Mouse (Mus musculus): ENCODE data around the gene B4galt3. TPM values are rescaled to one million over a fixed set of nuclear protein-coding genes. Genes with fewer than 3 reads are reported as not detected.

The B4galt3 gene
- polyA plus RNA-seq, 1 experiment = 70.3 TPM

DNA sequence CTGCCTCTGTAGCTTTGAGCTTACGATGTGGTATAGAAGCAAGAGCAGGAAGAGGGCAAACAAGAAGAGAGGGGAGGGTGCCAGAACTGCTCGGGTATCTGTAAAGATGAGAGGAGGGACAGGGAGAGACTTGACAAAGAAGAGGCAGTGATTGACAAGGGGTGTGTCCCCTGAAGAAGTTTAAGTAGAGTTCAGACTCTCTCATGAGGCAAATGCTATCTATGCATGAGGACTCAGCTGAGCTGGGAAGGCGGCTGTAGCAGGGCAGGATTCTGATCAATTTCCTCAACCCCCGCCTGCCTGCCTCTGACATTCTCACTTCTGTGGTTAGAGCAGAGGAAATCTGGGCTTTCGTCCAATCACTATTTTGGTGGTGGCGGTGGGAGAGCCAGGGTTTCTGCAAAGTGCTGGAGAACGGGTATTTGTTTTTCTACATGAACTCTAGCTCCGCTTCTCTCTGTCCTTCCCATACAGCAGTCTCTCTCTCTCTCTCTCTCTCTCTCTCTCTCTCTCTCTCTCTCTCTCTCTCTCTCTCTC is 7.5 kb upstream of the B4galt3 start:
- 3% methylated on average over 8 of the region's 8 CpGs for WGBS
- no peak for DNase-seq (ENCODE audit: low read depth, low spot score)

DNA sequence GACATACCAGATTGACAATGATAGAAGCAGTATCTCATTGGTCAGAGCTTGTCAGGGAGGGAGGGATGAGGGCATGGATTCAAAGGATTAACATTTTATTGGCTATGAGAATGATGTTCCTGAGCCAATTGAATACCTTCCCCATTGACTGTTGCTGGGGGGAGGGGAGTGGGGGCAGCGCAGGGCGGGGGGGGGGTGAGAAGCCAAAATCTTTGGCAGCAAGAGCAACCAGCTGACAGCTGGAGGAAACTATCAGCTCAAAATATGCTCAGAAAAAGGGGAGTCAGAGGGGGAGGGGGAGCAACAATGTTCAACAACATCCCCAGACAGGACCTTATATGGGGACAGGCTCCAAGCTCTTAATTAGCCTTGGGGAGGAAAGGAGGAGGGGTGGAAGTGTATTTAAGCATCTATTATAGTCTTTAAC is 6.9 kb upstream of the B4galt3 start:
- WGBS = 0% methylated on average over 1 of the region's 2 CpGs
- no peak for DNase-seq (ENCODE audit: low read depth, low spot score)

GRCm38 (mm10) chr1:171263666-171264461 is 6.3 kb upstream of the B4galt3 start:
- DNase-seq (ENCODE audit: low read depth, low spot score) = no peak
- WGBS = 60% methylated on average over 3 of the region's 3 CpGs

- 44% methylated on average over 4 of the region's 4 CpGs for WGBS
- DNase-seq (ENCODE audit: low read depth, low spot score) = no peak
Observed at GRCm38 (mm10) chr1:171265971-171266744, 4.0 kb upstream of the B4galt3 start.

DNA sequence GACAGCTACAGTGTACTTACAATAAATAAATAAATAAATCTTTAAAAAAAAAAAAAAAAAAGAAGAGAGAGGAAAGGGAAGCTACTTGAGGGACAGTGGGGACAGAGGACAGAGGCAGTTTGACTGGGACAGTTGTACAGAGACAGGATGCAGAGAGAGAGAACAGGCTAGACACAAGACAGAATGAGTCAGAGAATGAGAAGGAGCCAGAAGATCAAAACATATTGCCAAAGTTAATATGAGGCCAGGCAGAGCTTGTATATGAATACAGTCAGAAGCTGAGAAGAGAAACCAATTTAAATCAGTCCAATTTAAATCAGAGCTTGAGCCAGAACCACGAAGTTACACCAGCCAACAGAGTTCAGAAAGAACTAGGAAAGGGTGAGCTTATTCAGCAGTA is 1.8 kb upstream of the B4galt3 start:
- WGBS = 59% methylated on average over 1 of the region's 1 CpGs
- no peak for DNase-seq (ENCODE audit: low read depth, low spot score)

GRCm38 (mm10) chr1:171270573-171270900 is 409 bp downstream of the B4galt3 start:
- WGBS = under 1% methylated on average over 19 of the region's 19 CpGs
- no peak for DNase-seq (ENCODE audit: low read depth, low spot score)

DNA sequence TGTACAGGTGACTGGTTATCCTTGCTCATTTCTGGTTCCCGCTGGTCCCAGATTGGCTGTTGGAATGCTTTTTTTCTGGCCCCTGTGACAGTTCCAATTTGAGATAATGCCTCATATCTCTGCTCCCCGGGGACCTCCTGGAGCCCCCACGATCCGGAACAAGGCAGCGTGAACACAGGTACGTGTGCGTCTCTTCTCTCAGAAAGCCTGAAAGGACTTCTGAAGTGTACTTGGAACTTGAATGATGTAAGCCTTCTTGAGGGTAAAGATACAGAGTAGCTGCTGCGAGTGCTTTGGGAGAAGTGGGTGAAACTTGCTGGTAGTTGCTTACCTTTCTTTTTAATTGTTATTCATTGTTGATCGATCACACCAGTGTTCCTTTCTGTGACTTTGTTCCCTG is 1.1 kb downstream of the B4galt3 start:
- no peak for DNase-seq (ENCODE audit: low read depth, low spot score)
- WGBS = 24% methylated on average over 9 of the region's 9 CpGs

- DNase-seq (ENCODE audit: low read depth, low spot score) = no peak
- 61% methylated on average over 10 of the region's 10 CpGs for WGBS
Observed at GRCm38 (mm10) chr1:171271622-171272021, 1.5 kb downstream of the B4galt3 start.

GRCm38 (mm10) chr1:171272086-171272485 is 2.0 kb downstream of the B4galt3 start:
- DNase-seq (ENCODE audit: low read depth, low spot score) = no peak
- WGBS = 79% methylated on average over 3 of the region's 3 CpGs

DNA sequence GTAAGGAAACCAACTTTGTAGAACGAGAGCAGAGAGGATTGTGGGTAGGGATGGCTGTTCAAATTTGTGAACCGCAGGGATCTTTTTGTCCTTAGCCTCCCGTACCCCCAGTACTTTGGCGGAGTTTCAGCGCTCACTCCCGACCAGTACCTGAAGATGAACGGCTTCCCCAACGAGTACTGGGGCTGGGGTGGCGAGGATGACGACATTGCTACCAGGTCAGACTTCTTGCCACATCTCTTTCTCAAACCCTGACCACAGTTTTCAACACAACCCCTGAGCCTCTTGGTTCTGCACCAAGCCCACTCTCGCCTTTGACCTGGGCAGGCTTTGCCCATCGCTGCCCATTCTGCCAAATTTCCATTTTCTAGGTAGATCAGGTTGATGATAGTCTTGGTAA is 4.0 kb downstream of the B4galt3 start:
- 90% methylated on average over 12 of the region's 12 CpGs for WGBS

DNA sequence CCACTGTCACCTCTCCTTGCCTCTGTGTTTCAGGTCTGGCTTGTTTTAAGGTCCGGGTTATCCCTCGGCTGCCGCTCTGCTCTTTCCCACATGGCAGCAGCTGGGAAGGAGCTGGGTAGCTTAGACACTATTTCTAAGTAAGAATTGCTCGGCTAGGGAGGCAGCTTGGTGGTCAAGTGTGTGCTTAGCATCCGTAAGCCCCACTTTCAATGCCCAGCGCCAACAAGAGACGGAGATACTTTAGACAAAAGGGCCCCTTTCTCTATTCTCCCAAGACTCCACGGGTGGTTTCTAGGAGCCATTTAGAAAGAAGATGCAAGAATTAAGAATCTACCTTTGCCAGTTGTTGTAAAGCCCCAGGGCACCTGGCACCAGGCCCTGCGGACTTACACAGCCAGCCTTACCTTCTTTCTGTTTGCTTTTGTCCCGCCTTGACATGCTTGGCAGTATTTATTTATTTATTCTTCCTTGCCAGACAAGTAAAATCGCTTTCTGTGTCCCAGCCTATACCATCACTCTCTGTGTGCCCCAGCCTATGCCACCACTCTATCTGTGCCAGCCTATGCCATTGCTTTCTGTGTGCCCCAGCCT is 5.1 kb downstream of the B4galt3 start:
- 59% methylated on average over 11 of the region's 11 CpGs for WGBS
- DNase-seq (ENCODE audit: low read depth, low spot score) = no peak

More for the DNA sequence above, 4.0 kb downstream of the B4galt3 start:
- no peak for DNase-seq (ENCODE audit: low read depth, low spot score)

DNA sequence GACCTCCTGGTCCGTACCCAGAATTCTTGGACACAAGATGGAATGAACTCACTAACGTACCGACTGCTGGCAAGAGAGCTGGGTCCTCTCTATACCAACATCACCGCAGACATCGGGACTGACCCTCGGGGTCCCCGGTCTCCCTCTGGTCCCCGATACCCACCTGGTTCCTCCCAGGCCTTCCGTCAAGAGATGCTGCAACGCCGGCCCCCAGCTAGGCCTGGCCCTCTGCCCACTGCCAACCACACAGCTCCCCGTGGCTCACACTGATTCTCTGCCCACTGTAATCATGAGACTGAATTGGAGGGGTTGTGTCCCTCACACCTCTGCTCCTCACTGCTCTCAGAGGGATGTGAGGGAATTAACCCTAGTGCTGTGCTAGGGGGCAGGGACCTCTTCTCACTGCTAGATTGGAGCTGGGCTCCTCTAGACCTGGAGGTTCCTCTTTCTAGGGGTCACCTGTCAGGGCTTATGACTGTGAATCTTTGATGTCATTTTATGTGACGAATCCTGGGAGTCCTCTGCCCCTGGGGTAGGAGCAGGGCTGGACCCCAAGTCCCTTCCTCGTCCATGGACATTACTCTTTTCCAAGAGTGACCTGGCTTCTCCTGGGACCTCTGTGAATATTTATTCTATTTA is 6.1 kb downstream of the B4galt3 start:
- DNase-seq (ENCODE audit: low read depth, low spot score) = no peak
- 88% methylated on average over 14 of the region's 14 CpGs for WGBS

DNA sequence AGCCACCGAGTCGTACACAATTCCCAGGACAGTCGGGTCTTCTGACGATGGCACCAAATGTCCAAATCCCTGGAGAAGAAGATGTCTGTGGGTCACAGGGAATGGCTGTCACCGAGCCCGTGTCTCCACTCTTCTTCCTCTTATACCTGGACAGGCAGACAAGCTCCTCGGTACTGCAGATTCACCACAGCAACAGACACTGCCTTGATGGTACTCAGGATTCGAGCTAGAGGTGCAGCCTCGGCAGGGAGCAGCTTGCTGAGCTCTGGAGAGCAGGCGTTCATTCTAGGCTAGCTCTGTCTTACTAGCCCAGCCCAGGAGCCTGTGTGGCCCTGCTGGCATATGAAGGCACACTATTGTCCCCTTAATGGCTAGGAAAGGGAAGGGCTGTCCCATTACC is 7.6 kb downstream of the B4galt3 start:
- 86% methylated on average over 10 of the region's 10 CpGs for WGBS
- DNase-seq (ENCODE audit: low read depth, low spot score) = no peak

GRCm38 (mm10) chr1:171278436-171278835 is 8.3 kb downstream of the B4galt3 start:
- WGBS = 96% methylated on average over 8 of the region's 8 CpGs
- no peak for DNase-seq (ENCODE audit: low read depth, low spot score)

DNA sequence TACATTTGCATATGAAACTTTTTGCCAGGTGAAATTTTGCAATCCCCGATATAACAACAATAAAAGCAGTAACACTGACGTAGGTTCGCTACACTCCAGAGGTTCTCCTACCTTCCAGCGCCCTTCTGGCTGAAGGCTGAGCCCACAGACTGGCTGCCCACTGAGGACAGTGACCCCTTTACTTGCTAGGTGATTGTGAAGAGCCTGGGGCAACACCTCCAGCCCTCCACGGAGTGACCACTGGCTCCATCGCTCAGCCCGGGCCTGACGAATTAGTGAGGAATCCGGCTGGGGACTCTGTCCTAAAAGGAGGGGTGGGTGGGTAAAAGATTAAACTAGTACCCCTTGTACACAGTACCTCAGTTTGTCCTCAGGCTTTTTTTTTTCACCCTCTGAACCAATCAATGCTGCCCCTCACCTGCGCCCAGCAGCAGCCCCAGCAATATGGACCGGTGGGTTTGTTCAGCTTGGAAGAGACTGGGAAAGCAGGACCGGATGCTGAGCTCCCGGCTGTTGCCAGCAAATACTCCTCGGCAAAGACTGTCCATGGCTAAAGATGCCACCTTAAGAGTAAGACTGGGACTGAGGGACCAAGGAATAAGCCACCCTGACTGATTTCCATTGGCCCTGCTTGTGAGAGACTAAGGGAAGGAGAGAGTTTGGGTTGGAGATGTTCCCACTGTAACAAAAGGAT is 9.0 kb downstream of the B4galt3 start:
- 86% methylated on average over 14 of the region's 14 CpGs for WGBS
- DNase-seq (ENCODE audit: low read depth, low spot score) = no peak

DNA sequence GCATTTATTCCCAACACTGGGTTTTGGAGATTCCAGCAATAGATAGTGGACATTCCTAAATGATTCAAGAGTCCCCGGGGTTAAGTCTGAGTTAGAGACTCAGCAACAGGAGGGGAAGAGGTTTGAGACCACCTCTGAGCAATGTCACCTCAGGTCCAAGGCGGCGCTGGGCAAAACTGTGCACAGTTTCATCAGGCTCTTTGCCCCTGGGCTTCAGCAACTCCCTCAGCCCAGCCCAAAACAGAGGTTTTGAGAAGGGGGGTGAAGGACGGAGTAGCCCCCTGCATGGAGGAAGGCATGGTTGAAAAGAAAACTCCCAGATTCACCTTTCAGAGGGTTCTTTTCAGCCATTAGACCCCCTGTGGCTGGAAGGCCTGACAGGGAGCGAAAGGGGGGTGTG is 9.6 kb downstream of the B4galt3 start:
- WGBS = 86% methylated on average over 5 of the region's 5 CpGs

GRCm38 (mm10) chr1:171280250-171280915 is 10.3 kb downstream of the B4galt3 start:
- no peak for DNase-seq (ENCODE audit: low read depth, low spot score)

More for the DNA sequence above, 9.6 kb downstream of the B4galt3 start:
- no peak for DNase-seq (ENCODE audit: low read depth, low spot score)

GRCm38 (mm10) chr1:171280916-171281527 is 10.9 kb downstream of the B4galt3 start, which contains the start of gene Ppox:
Ppox (minus strand) TSS chr1:171281186.
- peak; percentile 96 for DNase-seq (ENCODE audit: low read depth, low spot score)
- under 1% methylated on average over 26 of the region's 26 CpGs for WGBS

More at GRCm38 (mm10) chr1:171280250-171280915, 10.3 kb downstream of the B4galt3 start:
- WGBS = 2% methylated on average over 25 of the region's 25 CpGs
